Mouse (Mus musculus): ENCODE results near the gene Retnla.
"Not testable (repeated sequence)": the region's sequence is repeated elsewhere in the genome, so short reads cannot be mapped to it uniquely, and the experiment has no call there.

Retnla gene

GRCm38 (mm10) chr16:48842266-48842665 lies at the start of gene Retnla:
Retnla (plus strand) TSS chr16:48842551.
- no peak for DNase-seq (ENCODE audit: low read depth, low spot score)

- no peak for DNase-seq (ENCODE audit: low read depth, low spot score)
Measured at GRCm38 (mm10) chr16:48798285-48798684, 44.1 kb upstream of the Retnla start.

- no peak for DNase-seq (ENCODE audit: low read depth, low spot score)
Measured at GRCm38 (mm10) chr16:48799470-48799869, 42.9 kb upstream of the Retnla start.

DNA sequence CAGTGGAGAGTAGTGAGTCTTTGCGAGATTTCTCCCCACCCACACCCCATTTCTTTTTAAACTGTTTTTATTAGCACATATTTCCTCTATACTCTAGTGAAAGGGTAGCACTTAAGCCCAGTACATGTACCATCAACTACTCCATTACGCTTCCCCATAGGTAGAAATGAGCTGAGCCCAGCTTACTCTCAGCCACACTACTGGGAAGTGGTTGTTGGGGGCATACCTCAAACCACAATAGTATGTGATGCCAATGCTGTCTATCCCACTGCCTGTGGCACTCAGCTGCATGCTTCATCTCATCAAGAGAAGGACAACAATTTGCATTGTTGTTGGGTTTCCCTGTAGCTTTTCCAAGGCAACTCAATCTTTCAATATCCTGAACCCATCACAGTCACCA lies 41.4 kb upstream of the Retnla start:
- no peak for DNase-seq (ENCODE audit: low read depth, low spot score)

GRCm38 (mm10) chr16:48805412-48805811 lies 36.9 kb upstream of the Retnla start:
- DNase-seq (ENCODE audit: low read depth, low spot score) = no peak

- DNase-seq (ENCODE audit: low read depth, low spot score) = no peak
Measured at GRCm38 (mm10) chr16:48806521-48806920, 35.8 kb upstream of the Retnla start.

DNA sequence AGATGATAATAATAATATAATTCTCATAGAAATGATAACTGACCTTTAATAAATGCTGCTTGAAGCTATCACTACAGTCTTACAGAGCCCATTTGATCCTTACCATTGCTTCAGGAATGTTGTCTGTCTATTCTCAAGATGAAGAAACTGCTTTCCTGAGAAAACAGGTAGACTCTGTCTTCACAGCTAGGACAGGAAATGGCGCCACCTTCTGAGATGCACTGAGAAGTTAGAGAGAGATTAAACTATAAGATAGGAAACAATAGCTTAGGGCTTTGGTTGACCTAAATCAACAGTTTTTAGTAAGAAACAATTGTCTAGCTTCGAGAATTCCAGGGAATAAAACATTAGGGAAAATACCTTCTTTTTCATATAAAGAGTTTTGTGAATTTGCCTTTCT lies 33.0 kb upstream of the Retnla start:
- peak; percentile 12 for DNase-seq (ENCODE audit: low read depth, low spot score)

DNA sequence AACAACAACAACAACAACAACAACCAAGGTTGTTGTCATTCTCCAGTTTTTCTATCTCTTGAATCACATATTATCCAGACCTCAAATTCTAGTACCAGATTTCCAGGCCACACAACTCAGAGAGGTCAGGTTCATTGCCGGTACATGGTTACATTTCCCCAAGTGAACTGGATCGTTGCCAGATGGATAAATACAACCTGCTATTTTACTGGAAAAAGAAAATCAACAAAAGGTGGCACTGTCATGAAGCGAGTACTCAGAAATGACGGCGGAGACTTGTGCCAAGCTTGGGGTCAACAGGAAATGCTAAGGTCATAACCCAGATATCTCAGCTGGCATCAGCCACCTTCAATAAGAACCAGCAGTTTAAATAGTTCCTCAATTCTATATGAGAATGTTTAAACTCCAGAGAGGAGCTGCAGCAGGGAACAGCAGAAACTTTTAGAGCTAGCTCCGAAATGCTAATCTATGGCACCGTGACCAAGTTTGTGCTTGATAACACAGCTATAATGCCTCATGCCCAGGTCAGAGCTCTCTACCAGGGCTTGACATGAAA lies 30.4 kb upstream of the Retnla start:
- no peak for DNase-seq (ENCODE audit: low read depth, low spot score)

GRCm38 (mm10) chr16:48816695-48817094 lies 25.7 kb upstream of the Retnla start, which contains the start of gene Retnlb:
Retnlb (plus strand) TSS chr16:48816856.
- no peak for DNase-seq (ENCODE audit: low read depth, low spot score)

- DNase-seq (ENCODE audit: low read depth, low spot score) = no peak
Measured at GRCm38 (mm10) chr16:48818524-48818923, 23.8 kb upstream of the Retnla start.

- no peak for DNase-seq (ENCODE audit: low read depth, low spot score)
Measured at GRCm38 (mm10) chr16:48826474-48826873, 15.9 kb upstream of the Retnla start.

GRCm38 (mm10) chr16:48827625-48828024 lies 14.7 kb upstream of the Retnla start:
- DNase-seq (ENCODE audit: low read depth, low spot score) = no peak

DNA sequence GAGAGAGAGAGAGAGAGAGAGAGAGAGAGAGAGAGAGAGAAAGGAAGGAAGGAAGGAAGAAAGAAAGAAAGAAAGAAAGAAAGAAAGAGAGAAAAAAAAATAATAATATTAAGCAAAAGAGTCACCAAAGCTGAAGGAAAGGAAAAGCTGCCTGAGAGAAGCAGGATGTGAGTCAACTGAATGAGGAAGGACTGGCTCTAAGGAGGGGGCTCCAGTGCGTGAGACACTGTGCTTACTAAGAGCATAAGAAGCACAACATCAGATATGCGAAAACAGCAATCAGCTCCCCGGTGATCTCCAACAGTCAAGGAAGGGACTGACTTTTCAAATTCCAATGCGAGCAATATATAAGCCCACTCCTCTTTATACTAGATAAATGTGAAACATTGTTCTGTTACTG lies 13.3 kb upstream of the Retnla start:
- DNase-seq (ENCODE audit: low read depth, low spot score) = no peak

DNA sequence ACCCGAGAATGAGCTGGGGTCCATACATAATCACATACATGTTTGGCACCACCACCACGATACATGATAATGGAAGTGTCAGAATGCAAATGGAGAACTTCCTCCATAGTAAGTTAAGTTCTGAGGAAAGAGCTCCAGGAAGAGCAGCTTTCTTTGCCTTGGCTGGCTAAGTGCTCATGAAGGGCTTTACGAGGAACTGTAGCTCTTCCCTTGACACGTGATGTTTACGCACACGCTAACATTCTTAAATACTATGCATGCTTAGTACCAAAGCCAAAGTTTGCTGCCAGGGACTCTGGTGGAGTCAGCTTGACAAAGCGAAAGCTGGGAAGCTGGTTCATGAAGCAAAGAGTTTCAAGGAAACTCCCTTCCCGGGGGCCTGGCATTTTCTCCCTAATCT lies 10.3 kb upstream of the Retnla start:
- DNase-seq (ENCODE audit: low read depth, low spot score) = no peak

DNA sequence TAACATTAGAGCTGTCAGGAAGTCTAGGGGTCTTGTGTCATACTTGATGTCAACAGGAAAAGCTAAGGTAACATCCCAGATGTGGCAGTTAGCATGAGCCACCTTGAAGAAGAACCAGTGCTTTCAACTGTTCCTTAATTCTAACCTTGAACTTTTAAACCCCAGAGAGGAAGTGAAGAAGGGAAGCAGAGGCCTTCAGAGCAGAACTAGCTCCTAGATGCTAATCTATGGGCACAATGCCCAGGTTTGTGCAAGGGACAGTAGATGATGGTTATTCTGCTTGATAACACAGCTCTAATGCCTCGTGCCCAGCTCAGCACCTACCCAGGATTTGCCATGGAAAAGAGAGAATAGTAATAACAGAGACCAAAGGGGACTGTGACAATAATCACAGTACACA lies 8.7 kb upstream of the Retnla start:
- not testable (repeated sequence) for DNase-seq (ENCODE audit: low read depth, low spot score)

DNA sequence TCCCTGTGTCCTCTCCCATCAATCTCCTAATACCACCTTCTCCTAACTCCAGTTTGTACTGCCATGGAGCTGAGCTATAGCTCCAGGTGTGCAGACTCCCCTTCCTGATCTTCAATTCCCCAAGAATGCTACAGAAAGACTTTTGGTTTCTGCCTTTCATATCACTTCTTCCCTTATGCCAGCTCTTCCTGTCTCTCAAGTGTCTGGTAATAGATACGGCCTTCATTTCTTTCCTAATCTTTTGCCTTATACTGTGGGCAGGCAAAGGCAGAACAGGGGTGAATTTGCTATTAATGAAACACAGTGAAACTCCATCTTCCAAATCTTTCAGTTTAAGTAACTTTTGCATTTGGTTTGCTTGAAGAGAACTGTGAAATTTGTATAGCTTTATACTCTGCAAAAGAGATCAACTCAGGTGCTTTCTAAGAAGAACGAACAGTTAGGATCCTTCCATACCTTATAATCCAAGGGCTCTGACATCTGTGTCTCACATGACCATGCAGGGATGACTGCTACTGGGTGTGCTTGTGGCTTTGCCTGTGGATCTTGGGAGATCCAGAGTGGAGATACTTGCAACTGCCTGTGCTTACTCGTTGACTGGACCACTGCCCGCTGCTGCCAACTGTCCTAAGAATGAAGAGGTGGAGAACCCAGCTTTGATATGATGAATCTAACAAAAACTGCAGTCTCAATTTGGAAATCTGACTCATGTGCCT lies 1.5 kb downstream of the Retnla start:
- DNase-seq (ENCODE audit: low read depth, low spot score) = no peak

- not testable (repeated sequence) for DNase-seq (ENCODE audit: low read depth, low spot score)
Measured at GRCm38 (mm10) chr16:48865004-48865403, 22.7 kb downstream of the Retnla start.

GRCm38 (mm10) chr16:48867690-48868089 lies 25.3 kb downstream of the Retnla start:
- no peak for DNase-seq (ENCODE audit: low read depth, low spot score)

- no peak for DNase-seq (ENCODE audit: low read depth, low spot score)
Measured at GRCm38 (mm10) chr16:48868663-48869062, 26.3 kb downstream of the Retnla start.

- peak; percentile 66 for DNase-seq (ENCODE audit: low read depth, low spot score)
Measured at GRCm38 (mm10) chr16:48869671-48870070, 27.3 kb downstream of the Retnla start.

GRCm38 (mm10) chr16:48871754-48872153 lies 29.4 kb downstream of the Retnla start:
- DNase-seq (ENCODE audit: low read depth, low spot score) = no peak

DNA sequence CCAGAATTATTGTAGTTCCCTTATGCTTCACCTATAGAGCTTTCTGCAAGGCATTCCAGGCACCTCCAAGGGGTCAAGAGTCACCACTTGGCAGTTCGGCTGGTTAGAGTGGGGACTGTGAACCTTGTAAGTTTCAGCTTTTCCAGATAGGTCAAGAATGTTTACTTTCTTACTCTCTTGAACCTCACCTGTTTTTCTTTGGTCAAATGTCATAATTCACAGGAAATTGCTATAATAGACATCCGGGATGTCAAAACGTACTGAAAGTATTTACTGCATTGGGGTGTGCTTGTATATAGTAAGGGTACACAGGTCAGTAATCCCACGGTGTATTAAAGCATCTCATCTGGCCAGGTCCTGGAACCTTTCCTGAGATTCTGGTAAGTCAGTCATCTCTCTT lies 30.0 kb downstream of the Retnla start, which contains the start of gene Retnlg:
TSS of gene Retnlg (plus strand) at position 301 of the 400 bp plus-strand sequence.
- DNase-seq (ENCODE audit: low read depth, low spot score) = no peak

- DNase-seq (ENCODE audit: low read depth, low spot score) = no peak
Measured at GRCm38 (mm10) chr16:48890733-48891132, 48.4 kb downstream of the Retnla start.

Data from ZHBTc4 (cell line).